Mouse (Mus musculus) midbrain, embryonic 16.5 days (tissue): ENCODE results near the gene Nup210. TPM values are rescaled to one million over a fixed set of nuclear protein-coding genes. Genes with fewer than 3 reads are reported as not detected.

Experiments used
- ATAC-seq: fragments of 200-750 bp; cut with Nextera tagmentation; 2 replicates; pipeline ENCODE4 v1.8.0; 2017; ENCODE audit warnings: moderate TSS enrichment
- H3K27ac ChIP-seq: fragments of 300-500 bp; sonication (generic); 2 replicates; pipeline ENCODE4 v1.5.1; 2014; ENCODE audit warnings: mild to moderate bottlenecking, low read length, mixed read lengths
- H3K27me3 ChIP-seq: fragments of 300-500 bp; sonication (generic); 2 replicates; pipeline ENCODE4 v1.6.1; 2014; ENCODE audit warnings: low read depth, low read length, mixed read lengths; ENCODE audit not compliant: control insufficient read depth, insufficient read depth
- H3K36me3 ChIP-seq: fragments of 300-500 bp; sonication (generic); 2 replicates; pipeline ENCODE4 v1.6.1; 2014; ENCODE audit warnings: mild to moderate bottlenecking, low read length, moderate library complexity, mixed read lengths; ENCODE audit not compliant: control insufficient read depth, insufficient read depth
- H3K4me1 ChIP-seq: fragments of 300-500 bp; sonication (generic); 2 replicates; pipeline ENCODE4 v1.6.1; 2014; ENCODE audit warnings: mild to moderate bottlenecking, low read length, mixed read lengths; ENCODE audit not compliant: control insufficient read depth, insufficient read depth
- H3K4me2 ChIP-seq: fragments of 300-500 bp; sonication (generic); 2 replicates; pipeline ENCODE4 v1.6.1; 2014; ENCODE audit warnings: mild to moderate bottlenecking, low read length, mixed read lengths
- H3K4me3 ChIP-seq: fragments of 300-500 bp; sonication (generic); 2 replicates; pipeline ENCODE4 v1.5.1; 2014; ENCODE audit warnings: low read depth, mild to moderate bottlenecking, low read length, moderate library complexity, mixed read lengths
- H3K9ac ChIP-seq: fragments of 300-500 bp; sonication (generic); 2 replicates; pipeline ENCODE4 v1.6.1; 2014; ENCODE audit warnings: low read depth, low read length, mixed read lengths
- H3K9me3 ChIP-seq: fragments of 300-500 bp; sonication (generic); replicated peaks from 2 replicates; pipeline ENCODE4 v1.6.1; 2014; ENCODE audit warnings: mild to moderate bottlenecking, low read length, mixed read lengths; ENCODE audit not compliant: control insufficient read depth, poor library complexity, severe bottlenecking
- WGBS: fragments of 180-500 bp; shearing (Covaris S2); extraction: QIAGEN DNeasy Blood & Tissue Kit; methylation state at CpG from one replicate; pipeline ENCODE4 v1.1.7; 2014; 5-methylcytosine and 5-hydroxymethylcytosine counted together
- polyA plus RNA-seq: library from polyadenylated mRNA; unstranded; fragments of >200 nt; fragmentation: Nextera tagmentation; extraction: Ambion mirVana; gene quantifications from 2 replicates; pipeline ENCODE4 v1.2.1, GENCODE M21; 2015

Gene Nup210
- polyA plus RNA-seq, 1 experiment from 2014 or later = 20.7 TPM

DNA sequence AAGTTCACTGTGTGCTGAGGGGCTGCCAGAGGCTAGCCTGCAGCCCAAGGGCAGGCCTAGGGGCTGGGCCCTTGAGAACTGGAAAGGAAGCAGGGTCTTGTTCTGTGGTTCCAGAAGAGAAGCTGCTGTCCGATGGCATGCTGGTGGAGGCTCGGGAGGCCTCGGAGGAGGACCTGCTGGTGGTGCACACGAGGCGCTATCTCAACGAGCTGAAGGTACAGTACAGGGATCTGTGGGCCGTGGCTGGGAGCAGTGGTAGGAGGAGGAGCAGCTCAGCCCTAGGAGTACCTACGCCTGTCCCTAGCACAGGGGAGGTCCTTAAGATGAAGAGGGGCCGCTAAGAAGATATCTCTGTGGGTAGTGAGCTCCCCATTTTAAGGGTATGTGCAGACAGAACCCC is 42.4 kb upstream of the Nup210 start:
- peak overlapping the region; percentile 88 for H3K9ac ChIP-seq
- peaks cover 63% of the 10 kb centered on the region for H3K4me1 ChIP-seq
- ATAC-seq = no peak
- H3K9me3 ChIP-seq = no peaks in the 10 kb centered on the region
- no peaks in the 10 kb centered on the region for H3K36me3 ChIP-seq
- H3K27me3 ChIP-seq = no peaks in the 10 kb centered on the region
- H3K4me2 ChIP-seq = peak overlapping the region; percentile 90
- 72% methylated on average over 9 of the region's 9 CpGs for WGBS
- H3K4me3 ChIP-seq = peak overlapping the region; percentile 6; the same call in 1 of the 2 replicates
- peak overlapping the region; percentile 5 for H3K27ac ChIP-seq

DNA sequence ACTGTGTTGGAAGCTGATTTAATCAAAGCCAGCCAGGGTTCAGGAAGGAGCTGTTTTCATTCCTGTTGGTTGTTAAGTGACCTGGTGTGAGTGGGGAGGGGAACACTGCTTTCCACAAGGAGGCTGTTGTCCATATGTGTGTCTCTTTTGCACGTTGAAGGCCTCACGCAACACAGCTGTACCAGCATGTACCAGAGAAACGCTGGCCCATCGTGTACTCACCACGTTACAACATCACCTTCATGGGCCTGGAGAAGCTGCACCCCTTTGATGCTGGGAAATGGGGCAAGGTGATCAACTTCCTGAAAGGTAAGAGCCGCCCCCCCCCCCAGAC is 40.6 kb upstream of the Nup210 start:
- Histone ChIP-seq H3K27ac (peak overlapping the region; percentile 87), H3K4me3 (peak overlapping the region; percentile 71), H3K36me3 (no peaks in the 10 kb centered on the region), H3K9me3 (no peaks in the 10 kb centered on the region), H3K4me1 (peaks cover 76% of the 10 kb centered on the region), H3K27me3 (no peaks in the 10 kb centered on the region), H3K9ac (peak overlapping the region; percentile 88), H3K4me2 (peak overlapping the region; percentile 90)
- WGBS = 36% methylated on average over 6 of the region's 6 CpGs
- no peak for ATAC-seq

DNA sequence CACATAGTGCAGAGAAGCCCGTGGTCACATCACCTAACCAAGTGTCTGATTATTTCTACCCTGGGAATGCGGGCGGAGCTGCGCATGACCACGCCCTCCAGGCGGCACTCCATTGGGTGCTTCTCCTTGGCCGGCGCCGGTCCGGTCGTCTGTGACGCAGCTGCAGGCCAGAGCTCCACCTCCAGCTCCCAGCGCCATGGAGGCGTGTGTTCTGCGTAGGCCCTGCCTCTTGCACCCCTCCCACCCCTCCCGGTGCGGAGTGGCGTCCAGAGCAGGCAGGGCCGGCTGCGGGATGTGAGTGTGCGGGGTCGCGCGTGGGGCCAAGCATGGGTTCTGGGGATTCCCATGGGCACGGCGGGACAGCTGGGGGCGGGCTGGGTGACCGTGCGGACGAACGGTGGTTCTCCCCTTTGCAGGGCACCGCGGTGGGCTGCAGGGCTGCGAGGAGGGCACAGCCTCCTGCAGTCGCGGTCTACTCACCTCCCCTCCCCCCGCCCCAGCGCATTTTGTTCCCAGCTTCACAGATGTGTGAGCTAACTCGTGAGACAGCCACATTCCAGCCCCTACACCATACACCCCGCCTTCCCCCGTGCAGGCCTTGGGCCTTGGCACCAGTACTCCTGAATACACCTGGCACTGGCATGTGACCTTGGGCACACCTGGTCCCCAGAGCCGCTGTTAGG is 40.1 kb upstream of the Nup210 start, which contains the start of gene Hdac11:
Hdac11 (plus strand) TSS at position 112 of the 683 bp plus-strand sequence.
- Histone ChIP-seq H3K9ac (peak within 1 kb of the TSS; percentile 88), H3K27ac (peak within 1 kb of the TSS; percentile 87), H3K4me1 (peaks cover 81% of the 10 kb centered on the region), H3K9me3 (no peaks in the 10 kb centered on the region), H3K4me3 (peak within 1 kb of the TSS; percentile 71), H3K4me2 (peak within 1 kb of the TSS; percentile 90), H3K36me3 (no peaks in the 10 kb centered on the region), H3K27me3 (no peaks in the 10 kb centered on the region)
- peak; percentile 89 for ATAC-seq
- under 1% methylated on average over 42 of the region's 42 CpGs for WGBS

DNA sequence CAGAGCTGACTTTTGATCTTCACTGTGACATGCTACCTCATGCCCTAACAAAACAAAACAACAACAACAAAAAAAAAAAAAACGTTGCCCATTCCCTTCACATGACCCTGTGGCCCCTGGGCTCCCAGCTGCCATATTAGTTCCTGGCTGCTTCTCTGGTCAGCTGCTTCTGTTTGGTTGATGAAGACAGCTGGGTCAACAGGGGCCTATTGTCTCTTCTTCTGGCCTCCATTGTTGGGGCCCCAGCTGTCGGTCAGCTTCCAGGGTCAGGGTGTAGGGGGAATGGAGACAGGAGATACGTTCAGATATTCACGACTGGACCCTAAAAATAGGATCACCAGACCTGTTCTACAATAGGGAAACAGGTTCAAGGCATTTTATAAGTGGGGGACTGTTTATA is 39.4 kb upstream of the Nup210 start:
- Histone ChIP-seq H3K36me3 (no peaks in the 10 kb centered on the region), H3K4me1 (peaks cover 86% of the 10 kb centered on the region), H3K9ac (peak overlapping the region; percentile 88; the same call in 1 of the 2 replicates), H3K4me2 (peak overlapping the region; percentile 90), H3K4me3 (peak overlapping the region; percentile 71), H3K9me3 (no peaks in the 10 kb centered on the region), H3K27me3 (no peaks in the 10 kb centered on the region), H3K27ac (peak overlapping the region; percentile 87)
- ATAC-seq = no peak
- 11% methylated on average over 4 of the region's 4 CpGs for WGBS

DNA sequence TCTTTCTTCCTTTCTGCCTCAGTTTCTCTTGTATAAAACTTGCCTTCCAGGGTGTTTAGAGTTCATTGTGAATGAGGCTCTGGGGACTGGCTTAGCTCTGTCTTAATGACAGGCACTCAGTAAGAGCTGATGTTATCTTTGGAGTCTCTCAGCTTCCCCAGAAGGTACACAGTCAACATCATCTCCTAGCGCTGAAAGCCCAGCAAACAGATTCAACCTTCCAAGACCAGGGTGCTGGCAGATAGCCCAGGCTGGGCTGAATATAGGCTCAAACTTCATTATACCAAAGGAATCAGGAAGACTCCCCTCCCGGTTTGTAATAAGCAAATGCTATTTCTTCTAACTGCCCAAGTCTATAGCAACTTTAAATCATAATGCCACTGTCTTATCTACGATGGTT is 38.7 kb upstream of the Nup210 start:
- no peak overlapping the region for H3K4me2 ChIP-seq
- no peaks in the 10 kb centered on the region for H3K9me3 ChIP-seq
- WGBS = 82% methylated on average over 3 of the region's 3 CpGs
- no peak for ATAC-seq
- H3K27me3 ChIP-seq = no peaks in the 10 kb centered on the region
- H3K4me3 ChIP-seq = no peak overlapping the region
- no peak overlapping the region for H3K9ac ChIP-seq
- no peaks in the 10 kb centered on the region for H3K36me3 ChIP-seq
- H3K4me1 ChIP-seq = peaks cover 79% of the 10 kb centered on the region
- H3K27ac ChIP-seq = peak overlapping the region; percentile 87

- Histone ChIP-seq H3K36me3 (no peaks in the 10 kb centered on the region), H3K27ac (peak overlapping the region; percentile 87), H3K4me3 (no peak overlapping the region), H3K9ac (0 out of 2 replicates have a peak overlapping the region, but pooled peaks have one; percentile 4), H3K27me3 (no peaks in the 10 kb centered on the region), H3K4me1 (peaks cover 74% of the 10 kb centered on the region), H3K4me2 (no peak overlapping the region), H3K9me3 (no peaks in the 10 kb centered on the region)
- no peak for ATAC-seq
- WGBS = 61% methylated on average over 4 of the region's 4 CpGs
Observed at GRCm38 (mm10) chr6:91154685-91155084, 38.1 kb upstream of the Nup210 start.

DNA sequence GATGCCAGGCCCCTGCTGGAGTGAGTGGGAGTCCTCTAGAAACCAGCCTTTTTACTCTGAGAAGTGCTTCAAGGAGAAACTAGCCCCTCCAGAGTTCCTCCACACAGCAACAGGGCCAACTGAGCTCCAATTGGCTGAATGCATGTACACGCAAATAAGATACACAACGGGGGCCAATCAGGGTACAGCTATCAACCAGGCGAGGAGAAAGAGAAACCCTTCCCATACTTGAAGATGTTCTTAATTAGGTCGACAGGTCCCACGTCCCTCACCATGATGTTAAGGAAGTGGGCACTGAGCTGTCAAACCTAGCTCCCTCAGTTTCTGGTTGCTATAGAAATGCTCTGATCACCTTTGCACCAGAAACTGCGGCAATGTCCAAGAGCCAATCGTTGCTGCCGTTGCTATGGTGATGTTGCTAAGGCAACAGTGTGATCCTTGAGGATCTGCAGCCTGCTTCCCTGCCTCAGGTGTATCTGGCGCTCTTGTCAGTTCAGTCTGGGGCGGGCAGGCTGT is 37.0 kb upstream of the Nup210 start:
- H3K9ac ChIP-seq = peak overlapping the region; percentile 4; the same call in 1 of the 2 replicates
- H3K27me3 ChIP-seq = no peaks in the 10 kb centered on the region
- H3K9me3 ChIP-seq = no peaks in the 10 kb centered on the region
- ATAC-seq = peak; percentile 84
- H3K4me2 ChIP-seq = peak overlapping the region; percentile 43
- WGBS = under 1% methylated on average over 10 of the region's 10 CpGs
- no peaks in the 10 kb centered on the region for H3K36me3 ChIP-seq
- peaks cover 64% of the 10 kb centered on the region for H3K4me1 ChIP-seq
- peak overlapping the region; percentile 18; the same call in 1 of the 2 replicates for H3K4me3 ChIP-seq
- H3K27ac ChIP-seq = peak overlapping the region; percentile 87

- H3K4me3 ChIP-seq = no peak overlapping the region
- no peaks in the 10 kb centered on the region for H3K27me3 ChIP-seq
- H3K27ac ChIP-seq = peak overlapping the region; percentile 87
- H3K9ac ChIP-seq = no peak overlapping the region
- ATAC-seq = no peak; the same call in 1 of the 2 replicates
- H3K4me1 ChIP-seq = peaks cover 58% of the 10 kb centered on the region
- no peaks in the 10 kb centered on the region for H3K36me3 ChIP-seq
- H3K9me3 ChIP-seq = no peaks in the 10 kb centered on the region
- peak overlapping the region; percentile 43 for H3K4me2 ChIP-seq
- WGBS = 33% methylated on average over 7 of the region's 7 CpGs
Observed at GRCm38 (mm10) chr6:91152892-91153548, 36.4 kb upstream of the Nup210 start.
